Mouse (Mus musculus): ENCODE results near the gene Gm10428.

DNA sequence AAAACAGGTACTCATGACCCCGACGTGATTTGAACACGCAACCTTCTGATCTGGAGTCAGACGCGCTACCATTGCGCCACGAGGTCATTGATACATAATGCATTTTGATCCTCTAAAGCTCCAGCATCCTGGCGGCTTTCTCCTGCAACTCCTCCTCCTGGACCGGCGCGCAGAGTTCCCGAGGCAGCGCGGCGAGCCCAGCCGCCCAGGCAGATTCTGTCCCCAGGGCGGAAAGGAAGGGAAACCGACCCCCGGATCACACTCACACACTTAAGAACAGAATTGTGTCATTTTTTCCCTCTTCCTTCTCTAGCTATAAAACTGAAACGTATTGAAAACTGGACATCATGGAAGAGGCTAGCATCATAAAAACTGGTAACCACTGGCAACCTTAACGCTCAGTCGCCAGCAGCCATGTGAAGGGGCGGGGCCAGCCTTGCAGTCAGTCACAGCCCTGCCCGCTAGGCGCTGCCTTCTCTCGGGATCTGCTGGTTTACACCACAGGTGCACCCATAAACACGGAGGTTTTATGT, 6.8 kb upstream of the Gm10428 start:
- no peak for TF ChIP-seq CTCF (IDR thresholded peaks at IDR 0.05; ENCODE audit: low read depth, low read length)
- TF ChIP-seq POLR2A (IDR thresholded peaks at IDR 0.05; ENCODE audit: borderline replicate concordance, low read depth, low read length), result no peak
